Mouse (Mus musculus): ENCODE data around the gene Baiap3. TPM values are rescaled to one million over a fixed set of nuclear protein-coding genes. Genes with fewer than 3 reads are reported as not detected.

The Baiap3 gene
- polyA plus RNA-seq, 1 experiment: not detected

GRCm38 (mm10) chr17:25215431-25215830 is 40.7 kb downstream of the Baiap3 start:
- no peaks in the 10 kb centered on the region for H3K4me1 ChIP-seq (ENCODE audit: control insufficient read depth, insufficient read depth, low read length)
- TF ChIP-seq CTCF (IDR thresholded peaks at IDR 0.05; ENCODE audit: low read depth, low read length) (no peak), POLR2A (IDR thresholded peaks at IDR 0.05; ENCODE audit: borderline replicate concordance, low read depth, low read length) (no peak)
- no peak overlapping the region for H3K27ac ChIP-seq (ENCODE audit: insufficient read depth, low read depth, low read length)
- no peak overlapping the region for H3K4me3 ChIP-seq (ENCODE audit: insufficient read depth, low read length)

- Histone ChIP-seq H3K4me3 (ENCODE audit: insufficient read depth, low read length) (no peak overlapping the region), H3K4me1 (ENCODE audit: control insufficient read depth, insufficient read depth, low read length) (no peaks in the 10 kb centered on the region), H3K27ac (ENCODE audit: insufficient read depth, low read depth, low read length) (no peak overlapping the region)
- TF ChIP-seq CTCF (IDR thresholded peaks at IDR 0.05; ENCODE audit: low read depth, low read length) (no peak), POLR2A (IDR thresholded peaks at IDR 0.05; ENCODE audit: borderline replicate concordance, low read depth, low read length) (no peak)
Measured at GRCm38 (mm10) chr17:25211705-25212104, 44.5 kb downstream of the Baiap3 start.

- no peak overlapping the region for H3K4me3 ChIP-seq (ENCODE audit: insufficient read depth, low read length)
- H3K27ac ChIP-seq (ENCODE audit: insufficient read depth, low read depth, low read length): no peak overlapping the region
- H3K4me1 ChIP-seq (ENCODE audit: control insufficient read depth, insufficient read depth, low read length): no peaks in the 10 kb centered on the region
- TF ChIP-seq CTCF (IDR thresholded peaks at IDR 0.05; ENCODE audit: low read depth, low read length): no peak
Measured at GRCm38 (mm10) chr17:25210680-25211466, 45.3 kb downstream of the Baiap3 start.

- TF ChIP-seq CTCF (IDR thresholded peaks at IDR 0.05; ENCODE audit: low read depth, low read length): no peak
- no peak for TF ChIP-seq POLR2A (IDR thresholded peaks at IDR 0.05; ENCODE audit: borderline replicate concordance, low read depth, low read length)
- no peaks in the 10 kb centered on the region for H3K4me1 ChIP-seq (ENCODE audit: control insufficient read depth, insufficient read depth, low read length)
- no peak overlapping the region for H3K4me3 ChIP-seq (ENCODE audit: insufficient read depth, low read length)
- H3K27ac ChIP-seq (ENCODE audit: insufficient read depth, low read depth, low read length): no peak overlapping the region
Measured at GRCm38 (mm10) chr17:25210006-25210405, 46.2 kb downstream of the Baiap3 start.

GRCm38 (mm10) chr17:25202401-25202800 is 53.8 kb downstream of the Baiap3 start:
- Histone ChIP-seq H3K4me3 (ENCODE audit: insufficient read depth, low read length) (no peak overlapping the region), H3K27ac (ENCODE audit: insufficient read depth, low read depth, low read length) (no peak overlapping the region), H3K4me1 (ENCODE audit: control insufficient read depth, insufficient read depth, low read length) (no peaks in the 10 kb centered on the region)
- TF ChIP-seq CTCF (IDR thresholded peaks at IDR 0.05; ENCODE audit: low read depth, low read length): no peak
- no peak for TF ChIP-seq POLR2A (IDR thresholded peaks at IDR 0.05; ENCODE audit: borderline replicate concordance, low read depth, low read length)

Other genes with a start within 250 kb of the Baiap3 start
- gene Cramp1l, start 240.6 kb downstream of the Baiap3 start, polyA plus RNA-seq (2012; ENCODE audit: insufficient read depth, insufficient read length, missing spikeins): 16.0 and 17.3 TPM in 2 replicates
- 16.8 and 20.4 TPM in 2 replicates for gene Ift140, start 240.3 kb downstream of the Baiap3 start, polyA plus RNA-seq (2012; ENCODE audit: insufficient read depth, insufficient read length, missing spikeins)
- gene Tmem204, start 172.8 kb downstream of the Baiap3 start, polyA plus RNA-seq (2012; ENCODE audit: insufficient read depth, insufficient read length, missing spikeins): 0.80 TPM in 1 of 2 replicates, not detected in the other
- gene Telo2, start 140.4 kb downstream of the Baiap3 start, polyA plus RNA-seq (2012; ENCODE audit: insufficient read depth, insufficient read length, missing spikeins): 8.3 and 9.5 TPM in 2 replicates
- not detected in 2 replicates for gene Ptx4, start 135.6 kb downstream of the Baiap3 start, polyA plus RNA-seq (2012; ENCODE audit: insufficient read depth, insufficient read length, missing spikeins)
- gene Clcn7, start 123.0 kb downstream of the Baiap3 start, polyA plus RNA-seq (2012; ENCODE audit: insufficient read depth, insufficient read length, missing spikeins): 86.1 and 89.4 TPM in 2 replicates
- 0.33 TPM in 1 of 2 replicates, not detected in the other for gene Ccdc154, start 93.9 kb downstream of the Baiap3 start, polyA plus RNA-seq (2012; ENCODE audit: insufficient read depth, insufficient read length, missing spikeins)
- gene Gm38655, start 80.9 kb downstream of the Baiap3 start, polyA plus RNA-seq (2012; ENCODE audit: insufficient read depth, insufficient read length, missing spikeins): not detected in 2 replicates
- gene BC003965, start 71.8 kb downstream of the Baiap3 start, polyA plus RNA-seq (2012; ENCODE audit: insufficient read depth, insufficient read length, missing spikeins): 9.0 and 10.8 TPM in 2 replicates
- gene Unkl, start 68.0 kb downstream of the Baiap3 start, polyA plus RNA-seq (2012; ENCODE audit: insufficient read depth, insufficient read length, missing spikeins): 10.2 and 12.6 TPM in 2 replicates
- gene Gnptg, start 16.2 kb downstream of the Baiap3 start, polyA plus RNA-seq (2012; ENCODE audit: insufficient read depth, insufficient read length, missing spikeins): 40.5 and 40.8 TPM in 2 replicates
- 19.6 and 19.7 TPM in 2 replicates for gene Tsr3, start 16.2 kb downstream of the Baiap3 start, polyA plus RNA-seq (2012; ENCODE audit: insufficient read depth, insufficient read length, missing spikeins)
- 221 and 242 TPM in 2 replicates for gene Ube2i, start 18.3 kb upstream of the Baiap3 start, polyA plus RNA-seq (2012; ENCODE audit: insufficient read depth, insufficient read length, missing spikeins)
- 1.2 TPM in 1 of 2 replicates, not detected in the other for gene Prss34, start 42.0 kb upstream of the Baiap3 start, polyA plus RNA-seq (2012; ENCODE audit: insufficient read depth, insufficient read length, missing spikeins)
- not detected in 2 replicates for gene Prss28, start 52.3 kb upstream of the Baiap3 start, polyA plus RNA-seq (2012; ENCODE audit: insufficient read depth, insufficient read length, missing spikeins)
- not detected in 2 replicates for gene Prss29, start 62.3 kb upstream of the Baiap3 start, polyA plus RNA-seq (2012; ENCODE audit: insufficient read depth, insufficient read length, missing spikeins)
- not detected in 2 replicates for gene Tpsab1, start 89.2 kb upstream of the Baiap3 start, polyA plus RNA-seq (2012; ENCODE audit: insufficient read depth, insufficient read length, missing spikeins)
- not detected in 2 replicates for gene Tpsb2, start 109.9 kb upstream of the Baiap3 start, polyA plus RNA-seq (2012; ENCODE audit: insufficient read depth, insufficient read length, missing spikeins)
- not detected in 2 replicates for gene Tpsg1, start 112.9 kb upstream of the Baiap3 start, polyA plus RNA-seq (2012; ENCODE audit: insufficient read depth, insufficient read length, missing spikeins)
- not detected in 2 replicates for gene Cacna1h, start 177.4 kb upstream of the Baiap3 start, polyA plus RNA-seq (2012; ENCODE audit: insufficient read depth, insufficient read length, missing spikeins)
- gene Tekt4, start 198.3 kb upstream of the Baiap3 start, polyA plus RNA-seq (2012; ENCODE audit: insufficient read depth, insufficient read length, missing spikeins): not detected in 2 replicates
- not detected in 2 replicates for gene Sstr5, start 240.9 kb upstream of the Baiap3 start, polyA plus RNA-seq (2012; ENCODE audit: insufficient read depth, insufficient read length, missing spikeins)

All from bone marrow macrophage, adult 2 months (primary cell).